Mouse (Mus musculus): ENCODE results near the gene Btg3.

- TF ChIP-seq EP300 (IDR thresholded peaks at IDR 0.05; ENCODE audit: low read depth) = no peak
- TF ChIP-seq CTCF (IDR thresholded peaks at IDR 0.05; ENCODE audit: low read depth) = no peak
These were observed 75.7 kb downstream of the Btg3 start, which contains the start of gene Cxadr for GRCm38 (mm10) chr16:78301183-78301830.

All from heart, postnatal 0 days (tissue).